Mouse (Mus musculus): Measurements from ENCODE around the gene Wdr72. TPM values are rescaled to one million over a fixed set of nuclear protein-coding genes. Genes with fewer than 3 reads are reported as not detected.

Wdr72 gene
- polyA plus RNA-seq, 1 experiment: 3.0 TPM

DNA sequence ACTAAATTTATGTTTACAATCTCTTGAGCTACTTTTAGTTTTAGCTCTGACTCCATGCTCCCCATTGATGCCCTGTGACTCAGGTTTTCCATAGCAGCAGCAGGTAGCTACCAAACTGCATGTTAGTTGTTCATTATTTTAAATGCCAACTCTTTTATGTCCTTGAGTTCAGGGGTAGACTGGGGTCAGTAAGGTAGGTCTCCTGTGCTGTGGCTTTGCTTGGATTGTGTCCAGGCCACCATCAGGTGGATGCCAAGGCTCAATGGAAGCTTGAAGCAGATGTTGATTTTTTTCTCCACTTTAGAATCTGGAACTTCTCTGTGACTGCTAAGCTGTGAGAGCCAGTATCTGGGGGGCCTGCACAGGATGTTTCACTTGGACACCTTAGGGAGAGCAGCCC is 8.6 kb upstream of the Wdr72 start:
- no peaks in the 10 kb centered on the region; the same call in 1 of the 2 replicates for H3K27me3 ChIP-seq (ENCODE audit: control insufficient read depth, insufficient read depth, low read length, poor library complexity, severe bottlenecking)
- TF ChIP-seq POLR2A (IDR thresholded peaks at IDR 0.05; ENCODE audit: insufficient read depth, low read length) (no peak), CTCF (IDR thresholded peaks at IDR 0.05; ENCODE audit: low read depth, low read length) (no peak), EP300 (IDR thresholded peaks at IDR 0.05; ENCODE audit: insufficient read depth, low read depth, low read length) (no peak)
- H3K9ac ChIP-seq (ENCODE audit: low read depth, poor library complexity, severe bottlenecking): no peak overlapping the region
- H3K4me1 ChIP-seq (ENCODE audit: control insufficient read depth, insufficient read depth, low read length): no peaks in the 10 kb centered on the region
- no peak overlapping the region for H3K4me3 ChIP-seq (ENCODE audit: low read depth, low read length)
- no peak overlapping the region for H3K27ac ChIP-seq (ENCODE audit: insufficient read depth, low read length)
- H3K36me3 ChIP-seq (ENCODE audit: control insufficient read depth, insufficient read depth, low read length, poor library complexity, severe bottlenecking): no peaks in the 10 kb centered on the region
- H3K9me3 ChIP-seq (replicated peaks; ENCODE audit: control insufficient read depth, insufficient read depth, low read length, poor library complexity, severe bottlenecking): no peaks in the 10 kb centered on the region

DNA sequence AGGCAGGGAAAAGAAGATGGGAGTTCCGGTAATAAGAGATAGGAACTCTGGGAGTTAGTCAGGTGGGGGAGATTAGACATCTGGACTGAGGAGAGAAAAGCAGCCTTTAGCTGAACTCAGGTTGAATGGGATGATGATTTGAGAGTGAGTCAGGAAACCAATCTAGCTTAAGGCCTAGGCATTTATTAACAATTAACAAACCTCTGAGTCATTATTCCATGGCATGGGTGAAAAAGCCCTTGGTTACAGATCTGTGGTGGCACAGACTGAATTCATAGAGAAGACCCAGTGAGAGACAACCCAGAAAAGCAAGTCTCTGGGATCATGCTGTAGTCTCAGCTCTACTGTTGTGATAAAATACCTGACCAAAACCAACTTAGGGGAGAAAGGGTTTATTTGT is 7.5 kb upstream of the Wdr72 start:
- H3K27me3 ChIP-seq (ENCODE audit: control insufficient read depth, insufficient read depth, low read length, poor library complexity, severe bottlenecking): no peaks in the 10 kb centered on the region; the same call in 1 of the 2 replicates
- H3K9me3 ChIP-seq (replicated peaks; ENCODE audit: control insufficient read depth, insufficient read depth, low read length, poor library complexity, severe bottlenecking): no peaks in the 10 kb centered on the region
- H3K27ac ChIP-seq (ENCODE audit: insufficient read depth, low read length): no peak overlapping the region
- H3K36me3 ChIP-seq (ENCODE audit: control insufficient read depth, insufficient read depth, low read length, poor library complexity, severe bottlenecking): no peaks in the 10 kb centered on the region
- no peaks in the 10 kb centered on the region for H3K4me1 ChIP-seq (ENCODE audit: control insufficient read depth, insufficient read depth, low read length)
- H3K4me3 ChIP-seq (ENCODE audit: low read depth, low read length): no peak overlapping the region
- TF ChIP-seq EP300 (IDR thresholded peaks at IDR 0.05; ENCODE audit: insufficient read depth, low read depth, low read length): no peak
- no peak for TF ChIP-seq POLR2A (IDR thresholded peaks at IDR 0.05; ENCODE audit: insufficient read depth, low read length)
- no peak for TF ChIP-seq CTCF (IDR thresholded peaks at IDR 0.05; ENCODE audit: low read depth, low read length)
- no peak overlapping the region for H3K9ac ChIP-seq (ENCODE audit: low read depth, poor library complexity, severe bottlenecking)

DNA sequence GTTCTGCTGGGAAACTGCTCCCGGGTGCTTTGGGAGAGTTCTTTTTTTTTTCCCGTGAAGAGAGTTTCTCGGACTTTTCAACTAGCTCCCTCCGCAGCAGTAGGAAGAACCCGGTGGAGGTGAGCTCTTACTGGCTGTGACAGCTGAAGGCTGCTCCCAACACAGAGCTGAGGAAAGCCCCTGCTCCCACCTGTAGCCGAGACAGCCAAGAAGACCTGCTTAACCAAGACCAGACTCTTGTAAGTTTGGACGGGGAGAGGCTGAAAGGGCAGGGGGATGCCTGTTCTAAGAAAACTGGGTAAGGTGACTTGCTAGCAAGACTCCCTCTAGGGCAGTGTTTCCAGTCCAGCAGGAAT is 283 bp downstream of the Wdr72 start:
- Histone ChIP-seq H3K4me1 (ENCODE audit: control insufficient read depth, insufficient read depth, low read length) (no peaks in the 10 kb centered on the region), H3K27ac (ENCODE audit: insufficient read depth, low read length) (no peak overlapping the region), H3K36me3 (ENCODE audit: control insufficient read depth, insufficient read depth, low read length, poor library complexity, severe bottlenecking) (no peaks in the 10 kb centered on the region), H3K27me3 (ENCODE audit: control insufficient read depth, insufficient read depth, low read length, poor library complexity, severe bottlenecking) (no peaks in the 10 kb centered on the region), H3K9me3 (replicated peaks; ENCODE audit: control insufficient read depth, insufficient read depth, low read length, poor library complexity, severe bottlenecking) (no peaks in the 10 kb centered on the region), H3K4me3 (ENCODE audit: low read depth, low read length) (peak overlapping the region; percentile 35), H3K9ac (ENCODE audit: low read depth, poor library complexity, severe bottlenecking) (peak overlapping the region; percentile 33; the same call in 1 of the 2 replicates)
- no peak for TF ChIP-seq CTCF (IDR thresholded peaks at IDR 0.05; ENCODE audit: low read depth, low read length)
- no peak for TF ChIP-seq EP300 (IDR thresholded peaks at IDR 0.05; ENCODE audit: insufficient read depth, low read depth, low read length)
- no peak for TF ChIP-seq POLR2A (IDR thresholded peaks at IDR 0.05; ENCODE audit: insufficient read depth, low read length)

DNA sequence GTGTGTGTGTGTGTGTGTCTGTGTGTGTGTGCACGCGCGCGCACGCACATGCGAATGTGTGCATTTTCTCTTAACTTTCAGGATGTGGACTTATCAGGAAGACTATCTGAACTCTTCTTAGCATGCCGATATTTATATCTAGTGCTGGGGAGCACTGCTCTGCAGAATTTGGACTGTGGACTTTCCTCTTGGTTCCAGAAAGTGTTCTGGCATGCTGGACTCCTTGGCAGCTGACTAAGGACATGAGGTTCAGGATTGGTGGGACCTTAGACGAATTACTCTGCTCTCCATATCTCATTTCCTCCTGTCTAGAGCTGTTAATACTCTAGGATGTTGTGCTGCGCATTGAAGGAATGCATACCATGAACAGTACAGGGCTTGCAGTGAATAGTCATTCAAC is 2.4 kb downstream of the Wdr72 start:
- no peaks in the 10 kb centered on the region for H3K9me3 ChIP-seq (replicated peaks; ENCODE audit: control insufficient read depth, insufficient read depth, low read length, poor library complexity, severe bottlenecking)
- TF ChIP-seq POLR2A (IDR thresholded peaks at IDR 0.05; ENCODE audit: insufficient read depth, low read length): no peak
- TF ChIP-seq CTCF (IDR thresholded peaks at IDR 0.05; ENCODE audit: low read depth, low read length): no peak
- no peak for TF ChIP-seq EP300 (IDR thresholded peaks at IDR 0.05; ENCODE audit: insufficient read depth, low read depth, low read length)
- H3K4me3 ChIP-seq (ENCODE audit: low read depth, low read length): no peak overlapping the region
- no peaks in the 10 kb centered on the region for H3K4me1 ChIP-seq (ENCODE audit: control insufficient read depth, insufficient read depth, low read length)
- H3K36me3 ChIP-seq (ENCODE audit: control insufficient read depth, insufficient read depth, low read length, poor library complexity, severe bottlenecking): no peaks in the 10 kb centered on the region
- H3K27ac ChIP-seq (ENCODE audit: insufficient read depth, low read length): no peak overlapping the region
- H3K9ac ChIP-seq (ENCODE audit: low read depth, poor library complexity, severe bottlenecking): no peak overlapping the region
- H3K27me3 ChIP-seq (ENCODE audit: control insufficient read depth, insufficient read depth, low read length, poor library complexity, severe bottlenecking): no peaks in the 10 kb centered on the region

DNA sequence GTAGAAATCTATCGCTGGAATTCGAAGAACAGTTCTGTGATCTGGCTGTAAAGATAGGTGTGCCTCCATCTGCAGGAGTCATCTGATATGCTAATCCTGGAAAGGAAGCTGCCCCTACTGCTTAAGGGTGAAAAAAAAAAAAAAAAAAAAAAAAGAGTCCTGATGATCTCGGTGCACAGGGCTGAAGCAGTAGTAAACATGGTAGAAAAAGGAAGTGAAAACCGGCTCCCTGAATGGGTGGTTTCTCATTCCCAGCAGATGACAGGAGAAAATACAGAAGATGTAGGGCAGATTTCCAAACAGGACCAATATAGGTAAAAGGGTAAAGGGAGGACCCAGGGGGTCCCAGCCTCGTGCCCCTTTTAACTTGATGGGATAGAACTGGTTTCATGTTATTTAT is 16.1 kb downstream of the Wdr72 start:
- no peaks in the 10 kb centered on the region for H3K27me3 ChIP-seq (ENCODE audit: control insufficient read depth, insufficient read depth, low read length, poor library complexity, severe bottlenecking)
- H3K4me1 ChIP-seq (ENCODE audit: control insufficient read depth, insufficient read depth, low read length): no peaks in the 10 kb centered on the region
- TF ChIP-seq CTCF (IDR thresholded peaks at IDR 0.05; ENCODE audit: low read depth, low read length): no peak
- no peak for TF ChIP-seq EP300 (IDR thresholded peaks at IDR 0.05; ENCODE audit: insufficient read depth, low read depth, low read length)
- TF ChIP-seq POLR2A (IDR thresholded peaks at IDR 0.05; ENCODE audit: insufficient read depth, low read length): no peak
- H3K9ac ChIP-seq (ENCODE audit: low read depth, poor library complexity, severe bottlenecking): no peak overlapping the region
- no peaks in the 10 kb centered on the region for H3K9me3 ChIP-seq (replicated peaks; ENCODE audit: control insufficient read depth, insufficient read depth, low read length, poor library complexity, severe bottlenecking)
- H3K27ac ChIP-seq (ENCODE audit: insufficient read depth, low read length): no peak overlapping the region
- no peaks in the 10 kb centered on the region for H3K36me3 ChIP-seq (ENCODE audit: control insufficient read depth, insufficient read depth, low read length, poor library complexity, severe bottlenecking)
- H3K4me3 ChIP-seq (ENCODE audit: low read depth, low read length): no peak overlapping the region

GRCm38 (mm10) chr9:74134010-74134409 is 23.9 kb downstream of the Wdr72 start:
- no peaks in the 10 kb centered on the region for H3K36me3 ChIP-seq (ENCODE audit: control insufficient read depth, insufficient read depth, low read length, poor library complexity, severe bottlenecking)
- no peaks in the 10 kb centered on the region for H3K4me1 ChIP-seq (ENCODE audit: control insufficient read depth, insufficient read depth, low read length)
- no peak overlapping the region for H3K9ac ChIP-seq (ENCODE audit: low read depth, poor library complexity, severe bottlenecking)
- no peak overlapping the region for H3K4me3 ChIP-seq (ENCODE audit: low read depth, low read length)
- H3K27ac ChIP-seq (ENCODE audit: insufficient read depth, low read length): no peak overlapping the region
- H3K9me3 ChIP-seq (replicated peaks; ENCODE audit: control insufficient read depth, insufficient read depth, low read length, poor library complexity, severe bottlenecking): no peaks in the 10 kb centered on the region
- no peaks in the 10 kb centered on the region for H3K27me3 ChIP-seq (ENCODE audit: control insufficient read depth, insufficient read depth, low read length, poor library complexity, severe bottlenecking)
- no peak for TF ChIP-seq EP300 (IDR thresholded peaks at IDR 0.05; ENCODE audit: insufficient read depth, low read depth, low read length)
- TF ChIP-seq CTCF (IDR thresholded peaks at IDR 0.05; ENCODE audit: low read depth, low read length): no peak
- no peak for TF ChIP-seq POLR2A (IDR thresholded peaks at IDR 0.05; ENCODE audit: insufficient read depth, low read length)

Measured in ES-Bruce4 (cell line).